Comparison of ENCODE assay signal across 22 mouse cellular contexts in genomic region chr4:141758874-141759542, GRCm38 (mm10). TPM values are rescaled to one million over a fixed set of nuclear protein-coding genes. Genes with fewer than 3 reads are reported as not detected.
DNase-seq lines count a peak whose midpoint lies in the region; ATAC-seq and TF ChIP-seq lines count a peak whose summit lies in the region.
"Had no signal": no experiment of that assay in that cellular context is flagged by ENCODE, and none has a peak within 500 bp of the region (broad histone marks: within the 10 kb centered on the region; RNA-seq: fewer than 3 reads in every experiment).

No protein-coding gene starts in this region.

- peaks cover 13% of the 10 kb centered on the region for H3K36me3 ChIP-seq in intestine, embryonic 16.5 days (ENCODE audit: control insufficient read depth, insufficient read depth, low read length)
- peaks cover 38% of the 10 kb centered on the region for H3K36me3 ChIP-seq in intestine, postnatal 0 days (ENCODE audit: control insufficient read depth, insufficient read depth)
- peaks cover 0 to 4% of the 10 kb centered on the region in 2 experiments; a peak in 2 of 4 replicates for H3K36me3 ChIP-seq in MEL (ENCODE audit: control insufficient read depth in 1 of 2, insufficient read depth in 2 of 2, low read length in 2 of 2)
- peaks cover 12% of the 10 kb centered on the region for H3K36me3 ChIP-seq in liver, embryonic 16.5 days (ENCODE audit: control insufficient read depth, insufficient read depth)

- peak in 1 of 2 experiments; percentile 15; a peak in 1 of 4 replicates for TF ChIP-seq EP300 in MEL (IDR thresholded peaks at IDR 0.05; ENCODE audit: low read depth in 1 of 2, low read length in 2 of 2)

- WGBS in intestine, embryonic 16.5 days: 69% methylated on average over 6 of the region's 6 CpGs
- 60% methylated on average over 6 of the region's 6 CpGs for WGBS in intestine, postnatal 0 days
- WGBS in liver, embryonic 16.5 days (ENCODE audit: insufficient replicate concordance): 33% methylated on average over 6 of the region's 6 CpGs

- H3K27ac ChIP-seq in intestine, embryonic 16.5 days (ENCODE audit: low read length): no peak overlapping the region
- no peak overlapping the region for H3K27ac ChIP-seq in intestine, postnatal 0 days (ENCODE audit: low read depth, low read length)
- H3K27ac ChIP-seq in MEL (ENCODE audit: control insufficient read depth, low read depth, low read length): 0 out of 2 replicates have a peak overlapping the region, but pooled peaks have one; percentile 5
- H3K27ac ChIP-seq in liver, embryonic 16.5 days (ENCODE audit: low read length): peak overlapping the region; percentile 85
- H3K27ac ChIP-seq: embryonic facial prominence, embryonic 10.5 days; hindbrain, embryonic 13.5 days; kidney, embryonic 15.5 days had no signal

- ATAC-seq in intestine, embryonic 16.5 days: 0 out of 2 replicates have a peak, but pooled peaks have one; percentile 46
- ATAC-seq in intestine, postnatal 0 days: no peak
- ATAC-seq in erythroblast, adult 5-6 weeks (replicated peaks; ENCODE audit: low FRiP score, poor library complexity, severe bottlenecking): peak; percentile 83
- peak; percentile 87 for ATAC-seq in liver, embryonic 16.5 days (ENCODE audit: low read depth)
- ATAC-seq: forebrain, postnatal 0 days; midbrain, embryonic 16.5 days had no signal

- no peaks in the 10 kb centered on the region for H3K9me3 ChIP-seq in intestine, embryonic 16.5 days (ENCODE audit: control insufficient read depth, low read length)
- H3K9me3 ChIP-seq in intestine, postnatal 0 days (ENCODE audit: control insufficient read depth): no peaks in the 10 kb centered on the region
- H3K9me3 ChIP-seq in MEL (replicated peaks; ENCODE audit: insufficient read depth, low read length): no peaks in the 10 kb centered on the region
- no peaks in the 10 kb centered on the region for H3K9me3 ChIP-seq in liver, embryonic 16.5 days (replicated peaks; ENCODE audit: control insufficient read depth, low read length)
- H3K9me3 ChIP-seq: embryonic facial prominence, embryonic 10.5 days; hindbrain, embryonic 13.5 days; kidney, embryonic 15.5 days had no signal

- H3K4me3 ChIP-seq in intestine, embryonic 16.5 days (ENCODE audit: low read length): no peak overlapping the region
- H3K4me3 ChIP-seq in intestine, postnatal 0 days (ENCODE audit: low read depth, low read length): no peak overlapping the region
- no peak overlapping the region for H3K4me3 ChIP-seq in MEL (ENCODE audit: control insufficient read depth in 1 of 2, insufficient read depth in 1 of 2, low read depth in 2 of 2, low read length in 2 of 2)
- no peak overlapping the region for H3K4me3 ChIP-seq in liver, embryonic 16.5 days (ENCODE audit: low read depth, low read length)
- H3K4me3 ChIP-seq: embryonic facial prominence, embryonic 10.5 days; hindbrain, embryonic 13.5 days; kidney, embryonic 15.5 days had no signal

- TF ChIP-seq RAD21 in MEL (IDR thresholded peaks at IDR 0.05; ENCODE audit: low read depth, low read length): no peak

- H3K4me2 ChIP-seq in intestine, embryonic 16.5 days (ENCODE audit: low read depth, low read length): no peak overlapping the region
- H3K4me2 ChIP-seq in intestine, postnatal 0 days (replicated peaks; ENCODE audit: low read depth): no peak overlapping the region
- peak overlapping the region; percentile 28 for H3K4me2 ChIP-seq in liver, embryonic 16.5 days (ENCODE audit: low read depth, low read length)
- H3K4me2 ChIP-seq: hindbrain, embryonic 13.5 days; kidney, embryonic 15.5 days; lung, embryonic 14.5 days had no signal

- H3K4me1 ChIP-seq in intestine, embryonic 16.5 days (ENCODE audit: control insufficient read depth, insufficient read depth, low read length): 0 out of 2 replicates have a peak, but pooled peaks cover 2% of the 10 kb centered on the region
- H3K4me1 ChIP-seq in intestine, postnatal 0 days (replicated peaks; ENCODE audit: control insufficient read depth, insufficient read depth, low read length): no peaks in the 10 kb centered on the region
- peaks cover 4 to 11% of the 10 kb centered on the region in 2 experiments for H3K4me1 ChIP-seq in MEL (ENCODE audit: control insufficient read depth in 1 of 2, insufficient read depth in 2 of 2, low read length in 2 of 2)
- peaks cover 38% of the 10 kb centered on the region for H3K4me1 ChIP-seq in liver, embryonic 16.5 days (ENCODE audit: control insufficient read depth, low read depth, low read length)
- H3K4me1 ChIP-seq: embryonic facial prominence, embryonic 10.5 days; kidney, embryonic 15.5 days had no signal

- no peaks in the 10 kb centered on the region for H3K79me2 ChIP-seq in MEL (ENCODE audit: control insufficient read depth, insufficient read depth, low read length, poor library complexity)

- no peak for TF ChIP-seq POLR2A in MEL (IDR thresholded peaks at IDR 0.05; ENCODE audit: control insufficient read depth in 1 of 2, insufficient read depth in 1 of 2, low read depth in 1 of 2, low read length in 2 of 2, poor library complexity in 1 of 2)

- intact Hi-C loops in left cerebral cortex, postnatal 36 days (cut with DNase I): no loop called here

- no peaks in the 10 kb centered on the region for H3K27me3 ChIP-seq in intestine, embryonic 16.5 days (replicated peaks; ENCODE audit: control insufficient read depth, insufficient read depth, low read length)
- no peaks in the 10 kb centered on the region for H3K27me3 ChIP-seq in intestine, postnatal 0 days (replicated peaks; ENCODE audit: control insufficient read depth, insufficient read depth, low read length)
- H3K27me3 ChIP-seq in MEL (ENCODE audit: control insufficient read depth in 1 of 2, insufficient read depth in 2 of 2, low read length in 2 of 2): no peaks in the 10 kb centered on the region
- no peaks in the 10 kb centered on the region for H3K27me3 ChIP-seq in liver, embryonic 16.5 days (ENCODE audit: control insufficient read depth, insufficient read depth, low read depth, low read length)
- H3K27me3 ChIP-seq: hindbrain, embryonic 13.5 days; kidney, embryonic 15.5 days had no signal

- peak; percentile 59 for DNase-seq in MEL (ENCODE audit: low read depth, low spot score)
- DNase-seq in left cerebral cortex, postnatal 36 days (ENCODE audit: low spot score in 2 of 2): no peak
- no peak for DNase-seq in layer of hippocampus, postnatal 10 days (ENCODE audit: low spot score in 2 of 2)
- DNase-seq: cerebellum, adult 11 months; cerebellum, postnatal 25 days; forebrain, postnatal 0 days; heart, adult 18-20 months; left cerebral cortex, postnatal 4 days; lung, embryonic 14.5 days; right cerebral cortex, postnatal 4 days; thymus, adult 2 months had no signal

- no peak overlapping the region for H3K9ac ChIP-seq in intestine, embryonic 16.5 days (ENCODE audit: low read depth, low read length)
- no peak overlapping the region for H3K9ac ChIP-seq in intestine, postnatal 0 days (ENCODE audit: low read depth, low read length)
- H3K9ac ChIP-seq in MEL (ENCODE audit: control insufficient read depth, low read depth, low read length, poor library complexity, severe bottlenecking): peak overlapping the region; percentile 22; the same call in 1 of the 2 replicates
- peak overlapping the region; percentile 30; the same call in 1 of the 2 replicates for H3K9ac ChIP-seq in liver, embryonic 16.5 days (ENCODE audit: low read depth, low read length)
- H3K9ac ChIP-seq: forebrain, postnatal 0 days; hindbrain, embryonic 13.5 days; kidney, embryonic 15.5 days; lung, embryonic 14.5 days had no signal

- TF ChIP-seq CTCF in intestine, postnatal 0 days (IDR thresholded peaks at IDR 0.05; ENCODE audit: low read depth): no peak
- no peak for TF ChIP-seq CTCF in MEL (IDR thresholded peaks at IDR 0.05 in 2 of 3, conservative IDR thresholded peaks at IDR 0.05 in 1 of 3; ENCODE audit: control insufficient read depth in 1 of 3, insufficient read depth in 1 of 3, low read depth in 2 of 3, low read length in 3 of 3, poor library complexity in 1 of 3, severe bottlenecking in 1 of 3)

RNA-seq across cellular contexts. Expression of gene Agmat, which starts 12.5 kb away (rescaled TPM):
- polyA plus RNA-seq in intestine, embryonic 16.5 days (2015; fragmentation: Nextera tagmentation; extraction: Ambion mirVana): 65.6 and 72.2 TPM in 2 replicates
- polyA plus RNA-seq in intestine, postnatal 0 days (2015; fragmentation: Nextera tagmentation; extraction: Ambion mirVana): 106 and 109 TPM in 2 replicates
- total RNA-seq in MEL (2012; rRNA removed): 0.12 TPM in 1 of 2 replicates, not detected in the other
- polyA plus RNA-seq in MEL (2012; ENCODE audit: insufficient read depth in 1 of 2, insufficient read length in 2 of 2, low read depth in 1 of 2, low replicate concordance in 2 of 2, missing spikeins in 1 of 2): under 1 TPM in 1 of 2 experiments, not detected in 1; 0.07 TPM
- 1.5 and 2.3 TPM in 2 replicates for total RNA-seq in erythroblast, adult 5-6 weeks (2015; ENCODE audit: low replicate concordance)
- total RNA-seq in erythroblast, adult 5-6 weeks (2017; ENCODE audit: low replicate concordance): not detected in 2 replicates
- polyA plus RNA-seq in liver, embryonic 16.5 days (2015; fragmentation: Nextera tagmentation; extraction: Ambion mirVana): 25.9 and 28.3 TPM in 2 replicates
- 1 to 10 TPM; 1.1 to 1.3 TPM for total RNA-seq in left cerebral cortex, postnatal 36 days (2021)
- not detected for total RNA-seq in layer of hippocampus, postnatal 10 days (2021)
- total RNA-seq: forebrain, postnatal 0 days; gastrocnemius, adult 8-10 months; left cerebral cortex, postnatal 4 days had no signal
- polyA plus RNA-seq: C2C12; embryonic facial prominence, embryonic 10.5 days; forebrain, postnatal 0 days; hindbrain, embryonic 13.5 days; lung, embryonic 14.5 days; midbrain, embryonic 16.5 days; urinary bladder, adult 2 months had no signal

RNA-seq across cellular contexts. Expression of gene Dnajc16, which starts 31.7 kb away (rescaled TPM):
- 4.2 and 4.3 TPM in 2 replicates for polyA plus RNA-seq in intestine, embryonic 16.5 days (2015; fragmentation: Nextera tagmentation; extraction: Ambion mirVana)
- 3.3 and 3.9 TPM in 2 replicates for polyA plus RNA-seq in intestine, postnatal 0 days (2015; fragmentation: Nextera tagmentation; extraction: Ambion mirVana)
- 3.2 and 3.4 TPM in 2 replicates for total RNA-seq in MEL (2012; rRNA removed)
- 1 to 10 TPM in 1 of 2 experiments, not detected in 1; 6.8 TPM for polyA plus RNA-seq in MEL (2012; ENCODE audit: insufficient read depth in 1 of 2, insufficient read length in 2 of 2, low read depth in 1 of 2, low replicate concordance in 2 of 2, missing spikeins in 1 of 2)
- total RNA-seq in erythroblast, adult 5-6 weeks (2015; ENCODE audit: low replicate concordance): 0.38 and 5.0 TPM in 2 replicates
- 3.2 and 7.8 TPM in 2 replicates for total RNA-seq in erythroblast, adult 5-6 weeks (2017; ENCODE audit: low replicate concordance)
- 2.5 and 2.6 TPM in 2 replicates for polyA plus RNA-seq in liver, embryonic 16.5 days (2015; fragmentation: Nextera tagmentation; extraction: Ambion mirVana)
- 10 to 100 TPM; 39.7 to 41.9 TPM for total RNA-seq in left cerebral cortex, postnatal 36 days (2021)
- total RNA-seq in layer of hippocampus, postnatal 10 days (2021): 10 to 100 TPM; 24.9 to 28.5 TPM

RNA-seq across cellular contexts. Expression of gene Casp9, which starts 34.4 kb away (rescaled TPM):
- polyA plus RNA-seq in intestine, embryonic 16.5 days (2015; fragmentation: Nextera tagmentation; extraction: Ambion mirVana): 21.3 and 24.1 TPM in 2 replicates
- polyA plus RNA-seq in intestine, postnatal 0 days (2015; fragmentation: Nextera tagmentation; extraction: Ambion mirVana): 13.4 and 15.7 TPM in 2 replicates
- 2.8 and 3.8 TPM in 2 replicates for total RNA-seq in MEL (2012; rRNA removed)
- 1 to 10 TPM in 1 of 2 experiments, not detected in 1; 6.4 TPM for polyA plus RNA-seq in MEL (2012; ENCODE audit: insufficient read depth in 1 of 2, insufficient read length in 2 of 2, low read depth in 1 of 2, low replicate concordance in 2 of 2, missing spikeins in 1 of 2)
- total RNA-seq in erythroblast, adult 5-6 weeks (2015; ENCODE audit: low replicate concordance): 4.4 and 10.0 TPM in 2 replicates
- 4.2 and 4.3 TPM in 2 replicates for total RNA-seq in erythroblast, adult 5-6 weeks (2017; ENCODE audit: low replicate concordance)
- polyA plus RNA-seq in liver, embryonic 16.5 days (2015; fragmentation: Nextera tagmentation; extraction: Ambion mirVana): 9.5 and 10.4 TPM in 2 replicates
- 10 to 100 TPM; 20.9 to 26.9 TPM for total RNA-seq in left cerebral cortex, postnatal 36 days (2021)
- total RNA-seq in layer of hippocampus, postnatal 10 days (2021): 10 to 100 TPM; 21.7 to 22.7 TPM

RNA-seq across cellular contexts. Expression of gene Ddi2, which starts 35.8 kb away (rescaled TPM):
- polyA plus RNA-seq in intestine, embryonic 16.5 days (2015; fragmentation: Nextera tagmentation; extraction: Ambion mirVana): 16.5 and 17.2 TPM in 2 replicates
- 15.9 and 16.7 TPM in 2 replicates for polyA plus RNA-seq in intestine, postnatal 0 days (2015; fragmentation: Nextera tagmentation; extraction: Ambion mirVana)
- 37.6 and 40.7 TPM in 2 replicates for total RNA-seq in MEL (2012; rRNA removed)
- 10 to 100 TPM in 1 of 2 experiments, not detected in 1; 42.8 TPM for polyA plus RNA-seq in MEL (2012; ENCODE audit: insufficient read depth in 1 of 2, insufficient read length in 2 of 2, low read depth in 1 of 2, low replicate concordance in 2 of 2, missing spikeins in 1 of 2)
- 10.0 and 14.8 TPM in 2 replicates for total RNA-seq in erythroblast, adult 5-6 weeks (2015; ENCODE audit: low replicate concordance)
- 17.7 and 18.5 TPM in 2 replicates for total RNA-seq in erythroblast, adult 5-6 weeks (2017; ENCODE audit: low replicate concordance)
- polyA plus RNA-seq in liver, embryonic 16.5 days (2015; fragmentation: Nextera tagmentation; extraction: Ambion mirVana): 13.9 and 14.5 TPM in 2 replicates
- 10 to 100 TPM; 39.4 to 44.1 TPM for total RNA-seq in left cerebral cortex, postnatal 36 days (2021)
- total RNA-seq in layer of hippocampus, postnatal 10 days (2021): 10 to 100 TPM; 31.1 to 31.9 TPM

Comparison
In these comparisons a context has a peak if more than half of its experiments do, and no peak if none do; other contexts are left out.
1. H3K27ac ChIP-seq: peak in MEL (single experiment) and liver, embryonic 16.5 days (single experiment); none in intestine, embryonic 16.5 days (single experiment) and intestine, postnatal 0 days (single experiment).
2. H3K9ac ChIP-seq: peak in MEL (single experiment) and liver, embryonic 16.5 days (single experiment); none in intestine, embryonic 16.5 days (single experiment) and intestine, postnatal 0 days (single experiment).